Mouse (Mus musculus): ENCODE data around the gene Scg5. TPM values are rescaled to one million over a fixed set of nuclear protein-coding genes. Genes with fewer than 3 reads are reported as not detected.

The Scg5 gene
- polyA plus RNA-seq, 1 experiment: 0.14 TPM

DNA sequence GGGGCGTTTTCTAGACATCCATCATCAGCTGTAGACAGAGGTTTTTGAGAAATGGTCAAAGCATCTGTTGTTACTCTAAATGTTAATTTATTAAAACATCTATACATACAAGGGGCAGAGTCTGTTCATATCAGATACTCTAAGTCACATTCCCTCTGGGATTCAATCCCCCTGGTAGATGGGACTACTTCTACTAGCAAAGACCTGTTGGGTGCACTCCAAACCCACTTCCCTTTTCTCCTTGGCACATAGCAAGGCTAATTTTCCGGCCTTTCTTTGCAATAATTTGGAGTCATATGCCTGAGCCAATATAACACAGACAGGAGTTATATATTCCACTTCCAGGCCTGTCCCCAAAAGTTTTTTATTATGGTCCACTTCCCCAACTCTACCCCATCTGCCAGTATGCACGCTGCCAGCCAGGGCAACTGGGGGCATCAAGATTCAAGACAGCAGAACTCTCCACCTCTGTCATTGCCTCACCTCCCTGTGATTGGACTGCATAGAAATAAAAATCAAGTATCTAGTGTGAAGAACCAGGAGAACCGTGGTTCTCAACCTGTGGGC is 40.0 kb downstream of the Scg5 start:
- no peaks in the 10 kb centered on the region for H3K36me3 ChIP-seq (ENCODE audit: control insufficient read depth)
- TF ChIP-seq GATA1 (IDR thresholded peaks at IDR 0.05; ENCODE audit: low read length) (no peak), TAL1 (IDR thresholded peaks at IDR 0.05; ENCODE audit: low read length) (no peak)
- no peaks in the 10 kb centered on the region for H3K27me3 ChIP-seq (ENCODE audit: control insufficient read depth)

DNA sequence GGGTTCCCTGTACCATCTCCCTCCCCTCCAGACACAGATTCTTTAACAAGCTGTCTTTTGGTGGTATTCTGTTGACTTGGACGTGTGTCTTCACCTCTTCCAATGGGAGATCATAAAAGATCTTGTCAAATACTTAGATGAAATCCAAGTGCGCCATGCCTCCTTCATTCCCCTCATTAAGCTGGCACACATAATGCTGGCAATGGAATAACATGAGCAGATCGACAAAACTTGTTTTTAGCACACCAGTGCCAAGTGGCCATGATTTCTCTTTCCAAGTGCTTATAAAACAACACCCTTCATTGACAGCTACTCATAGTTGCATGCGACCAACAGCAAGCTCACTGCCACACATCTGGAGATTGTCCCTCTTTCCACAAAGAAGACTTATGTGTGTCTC is 41.0 kb downstream of the Scg5 start:
- no peaks in the 10 kb centered on the region for H3K27me3 ChIP-seq (ENCODE audit: control insufficient read depth)
- no peaks in the 10 kb centered on the region for H3K36me3 ChIP-seq (ENCODE audit: control insufficient read depth)
- TF ChIP-seq GATA1 (IDR thresholded peaks at IDR 0.05; ENCODE audit: low read length): no peak
- no peak for TF ChIP-seq TAL1 (IDR thresholded peaks at IDR 0.05; ENCODE audit: low read length)
- no peaks in the 10 kb centered on the region for H3K4me1 ChIP-seq (ENCODE audit: control insufficient read depth)
- no peak overlapping the region for H3K4me3 ChIP-seq (replicated peaks)
- H3K9me3 ChIP-seq (ENCODE audit: control insufficient read depth, low read length): no peaks in the 10 kb centered on the region

More for the DNA sequence above, 40.0 kb downstream of the Scg5 start:
- Histone ChIP-seq H3K9me3 (ENCODE audit: control insufficient read depth, low read length) (no peaks in the 10 kb centered on the region), H3K4me3 (replicated peaks) (no peak overlapping the region), H3K4me1 (ENCODE audit: control insufficient read depth) (no peaks in the 10 kb centered on the region)

DNA sequence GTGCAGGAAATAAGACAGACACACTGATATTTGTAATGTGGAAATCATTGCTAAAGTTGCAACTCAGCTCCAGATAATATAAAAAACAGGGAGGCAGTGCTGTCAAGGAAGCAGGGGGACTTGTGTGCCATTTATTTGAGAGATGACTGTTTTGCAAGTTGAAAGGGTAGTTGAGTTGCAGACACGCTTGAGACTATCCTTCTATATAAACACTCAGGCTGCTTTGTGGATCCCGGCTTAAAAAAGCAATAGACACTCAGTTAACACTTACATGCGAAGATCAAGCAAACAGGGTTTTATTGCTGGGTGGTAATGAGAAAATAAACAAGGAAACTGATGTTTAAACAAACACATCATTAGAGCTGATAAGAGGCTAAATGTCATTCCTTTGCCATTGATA is 44.1 kb downstream of the Scg5 start:
- H3K4me1 ChIP-seq (ENCODE audit: control insufficient read depth): no peaks in the 10 kb centered on the region
- no peaks in the 10 kb centered on the region for H3K36me3 ChIP-seq (ENCODE audit: control insufficient read depth)
- no peaks in the 10 kb centered on the region for H3K27me3 ChIP-seq (ENCODE audit: control insufficient read depth)
- no peaks in the 10 kb centered on the region for H3K9me3 ChIP-seq (ENCODE audit: control insufficient read depth, low read length)
- no peak for TF ChIP-seq TAL1 (IDR thresholded peaks at IDR 0.05; ENCODE audit: low read length)
- no peak for TF ChIP-seq GATA1 (IDR thresholded peaks at IDR 0.05; ENCODE audit: low read length)
- H3K4me3 ChIP-seq (replicated peaks): no peak overlapping the region

DNA sequence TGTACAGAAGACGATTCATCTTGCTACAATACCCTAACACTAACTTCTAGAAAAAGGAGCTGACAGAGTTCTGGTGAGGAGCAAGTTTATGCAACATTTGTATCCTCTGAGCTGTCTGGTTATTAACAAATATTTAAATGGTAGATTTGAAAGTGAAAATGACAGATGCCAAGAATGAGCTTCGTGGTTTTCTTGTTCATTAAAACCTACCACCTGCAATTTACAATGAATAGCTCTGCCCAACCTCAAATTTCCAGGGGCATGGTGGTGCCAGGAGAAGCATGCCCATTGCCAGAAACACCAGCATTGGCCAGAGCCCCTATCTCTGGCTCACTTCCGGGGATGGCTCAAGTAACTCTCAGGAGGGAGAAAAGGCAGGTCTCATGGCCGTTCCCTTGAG is 47.4 kb downstream of the Scg5 start:
- no peaks in the 10 kb centered on the region for H3K36me3 ChIP-seq (ENCODE audit: control insufficient read depth)
- no peaks in the 10 kb centered on the region for H3K4me1 ChIP-seq (ENCODE audit: control insufficient read depth)
- H3K4me3 ChIP-seq (replicated peaks): no peak overlapping the region
- TF ChIP-seq GATA1 (IDR thresholded peaks at IDR 0.05; ENCODE audit: low read length): no peak
- TF ChIP-seq TAL1 (IDR thresholded peaks at IDR 0.05; ENCODE audit: low read length): no peak
- no peaks in the 10 kb centered on the region for H3K9me3 ChIP-seq (ENCODE audit: control insufficient read depth, low read length)
- no peaks in the 10 kb centered on the region for H3K27me3 ChIP-seq (ENCODE audit: control insufficient read depth)

DNA sequence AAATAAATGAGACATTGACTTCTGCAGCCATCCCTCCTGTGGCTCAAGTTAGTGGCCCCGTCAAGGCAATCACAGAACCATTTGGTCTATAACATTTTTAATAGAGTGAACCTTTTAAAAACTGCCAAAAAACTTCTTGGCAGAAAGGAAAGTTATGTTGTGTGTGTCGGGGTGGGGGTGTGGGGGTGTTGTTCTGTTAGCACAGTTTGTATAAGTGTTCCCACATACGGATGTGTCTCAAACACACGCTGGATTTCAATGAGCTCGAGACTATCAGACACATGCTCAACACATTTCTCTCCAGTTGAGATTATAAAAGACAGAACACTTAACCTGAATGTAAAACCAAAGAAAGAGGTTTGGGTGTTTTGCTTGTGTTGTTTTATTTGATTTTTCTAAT is 47.8 kb downstream of the Scg5 start:
- H3K36me3 ChIP-seq (ENCODE audit: control insufficient read depth): no peaks in the 10 kb centered on the region
- no peaks in the 10 kb centered on the region for H3K4me1 ChIP-seq (ENCODE audit: control insufficient read depth)
- H3K27me3 ChIP-seq (ENCODE audit: control insufficient read depth): no peaks in the 10 kb centered on the region
- H3K4me3 ChIP-seq (replicated peaks): no peak overlapping the region
- TF ChIP-seq GATA1 (IDR thresholded peaks at IDR 0.05; ENCODE audit: low read length) (no peak), TAL1 (IDR thresholded peaks at IDR 0.05; ENCODE audit: low read length) (no peak)
- no peaks in the 10 kb centered on the region for H3K9me3 ChIP-seq (ENCODE audit: control insufficient read depth, low read length)

DNA sequence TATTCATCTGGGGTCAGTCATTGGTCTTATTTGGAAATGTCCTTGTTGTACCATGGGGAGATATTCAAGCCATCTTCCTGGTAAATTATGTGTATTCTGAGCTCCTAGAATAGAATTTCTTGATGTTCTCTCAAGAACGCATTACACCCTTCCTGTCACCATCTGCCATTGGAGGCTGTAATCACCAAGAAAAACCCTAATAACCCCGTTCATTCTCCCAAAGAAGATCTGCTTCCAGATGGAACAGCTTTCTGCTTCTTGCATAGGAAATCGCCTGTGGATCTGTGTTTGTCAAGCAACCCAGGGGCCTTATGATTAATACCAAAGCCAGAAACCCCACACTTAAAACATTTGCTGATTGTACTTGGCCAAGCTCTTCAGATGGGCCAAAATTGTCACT is 49.6 kb downstream of the Scg5 start:
- TF ChIP-seq TAL1 (IDR thresholded peaks at IDR 0.05; ENCODE audit: low read length): no peak
- TF ChIP-seq GATA1 (IDR thresholded peaks at IDR 0.05; ENCODE audit: low read length): no peak
- no peaks in the 10 kb centered on the region for H3K4me1 ChIP-seq (ENCODE audit: control insufficient read depth)

DNA sequence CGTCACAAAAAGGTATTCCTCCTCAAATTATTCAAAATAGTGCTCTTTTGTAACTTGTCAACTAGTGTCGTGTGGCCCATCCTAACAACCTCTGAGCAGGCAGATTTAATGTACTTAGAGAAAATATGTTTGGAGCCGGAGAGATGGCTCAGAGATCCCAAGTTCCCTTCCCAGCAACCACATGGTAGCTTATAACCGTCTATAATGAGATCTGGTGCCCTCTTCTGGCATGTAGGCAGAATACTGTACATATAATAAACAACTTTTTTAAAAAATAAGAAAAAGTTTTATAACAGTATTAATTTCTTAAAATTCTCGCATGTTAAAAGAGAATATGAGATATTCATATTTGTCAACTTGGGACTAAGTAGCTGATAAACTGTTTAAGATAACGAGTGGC is 50.9 kb downstream of the Scg5 start:
- H3K36me3 ChIP-seq (ENCODE audit: control insufficient read depth): no peaks in the 10 kb centered on the region
- no peaks in the 10 kb centered on the region for H3K9me3 ChIP-seq (ENCODE audit: control insufficient read depth, low read length)
- H3K4me1 ChIP-seq (ENCODE audit: control insufficient read depth): no peaks in the 10 kb centered on the region
- no peaks in the 10 kb centered on the region for H3K27me3 ChIP-seq (ENCODE audit: control insufficient read depth)
- H3K4me3 ChIP-seq (replicated peaks): no peak overlapping the region
- TF ChIP-seq GATA1 (IDR thresholded peaks at IDR 0.05; ENCODE audit: low read length): no peak
- no peak for TF ChIP-seq TAL1 (IDR thresholded peaks at IDR 0.05; ENCODE audit: low read length)

More for the DNA sequence above, 49.6 kb downstream of the Scg5 start:
- no peak overlapping the region for H3K4me3 ChIP-seq (replicated peaks)
- no peaks in the 10 kb centered on the region for H3K27me3 ChIP-seq (ENCODE audit: control insufficient read depth)
- no peaks in the 10 kb centered on the region for H3K9me3 ChIP-seq (ENCODE audit: control insufficient read depth, low read length)
- no peaks in the 10 kb centered on the region for H3K36me3 ChIP-seq (ENCODE audit: control insufficient read depth)

DNA sequence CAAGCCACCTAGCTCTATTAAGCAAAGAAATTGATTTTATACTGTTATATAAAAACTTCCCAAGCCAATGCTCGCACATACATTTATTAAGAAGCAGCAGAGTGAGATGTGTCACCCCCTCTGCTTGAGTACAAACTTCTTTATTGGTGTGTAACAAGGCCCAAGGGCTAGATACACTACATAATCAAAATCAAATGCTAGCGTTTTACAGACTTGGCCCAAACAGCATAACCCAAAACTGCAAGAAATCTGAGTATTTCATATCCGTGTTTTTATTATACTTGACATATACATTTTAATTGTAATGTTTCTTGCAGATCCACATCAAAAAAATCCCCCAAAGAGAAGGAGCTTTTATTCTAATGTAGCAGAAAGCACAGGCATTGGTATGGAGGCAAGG is 52.6 kb downstream of the Scg5 start:
- no peak overlapping the region for H3K4me3 ChIP-seq (replicated peaks)
- no peaks in the 10 kb centered on the region for H3K9me3 ChIP-seq (ENCODE audit: control insufficient read depth, low read length)
- no peaks in the 10 kb centered on the region for H3K36me3 ChIP-seq (ENCODE audit: control insufficient read depth)
- no peaks in the 10 kb centered on the region for H3K4me1 ChIP-seq (ENCODE audit: control insufficient read depth)
- no peaks in the 10 kb centered on the region for H3K27me3 ChIP-seq (ENCODE audit: control insufficient read depth)
- TF ChIP-seq TAL1 (IDR thresholded peaks at IDR 0.05; ENCODE audit: low read length) (no peak), GATA1 (IDR thresholded peaks at IDR 0.05; ENCODE audit: low read length) (no peak)

DNA sequence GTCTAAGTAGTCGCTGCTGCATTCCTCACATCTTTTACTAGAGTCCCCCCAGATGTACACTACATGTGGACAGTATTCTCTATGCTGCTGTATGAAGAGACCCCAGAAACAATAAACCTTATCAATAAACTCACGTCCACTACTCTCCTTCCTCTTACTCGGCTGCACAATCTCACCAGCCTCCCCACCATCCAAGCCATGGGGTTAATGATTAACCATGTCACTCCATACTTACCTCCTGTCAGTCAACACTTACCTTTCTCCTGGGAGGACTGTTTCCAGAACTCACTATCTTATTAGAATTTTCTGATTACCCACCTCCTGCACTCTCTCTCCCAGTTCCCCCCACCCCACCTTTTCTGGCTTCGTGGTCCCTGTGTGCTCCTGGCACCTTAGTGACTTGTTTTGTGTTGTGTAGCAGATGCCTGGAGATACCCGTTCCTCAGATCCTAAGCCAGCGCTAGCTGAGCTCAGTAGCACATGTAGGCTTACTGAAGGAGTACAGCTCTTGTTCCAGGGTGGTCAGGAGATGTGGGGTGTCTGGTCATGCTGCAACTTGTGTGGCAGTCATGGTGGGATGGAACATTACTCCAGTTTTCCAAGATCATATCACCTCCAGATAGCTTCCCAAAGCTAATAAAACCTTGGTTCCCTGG is 54.6 kb downstream of the Scg5 start:
- TF ChIP-seq TAL1 (IDR thresholded peaks at IDR 0.05; ENCODE audit: low read length) (no peak), GATA1 (IDR thresholded peaks at IDR 0.05; ENCODE audit: low read length) (no peak)
- Histone ChIP-seq H3K36me3 (ENCODE audit: control insufficient read depth) (no peaks in the 10 kb centered on the region), H3K4me3 (replicated peaks) (no peak overlapping the region), H3K27me3 (ENCODE audit: control insufficient read depth) (no peaks in the 10 kb centered on the region), H3K9me3 (ENCODE audit: control insufficient read depth, low read length) (no peaks in the 10 kb centered on the region), H3K4me1 (ENCODE audit: control insufficient read depth) (no peaks in the 10 kb centered on the region)
